Mouse (Mus musculus): ENCODE measurements around the gene Pitpna.

DNA sequence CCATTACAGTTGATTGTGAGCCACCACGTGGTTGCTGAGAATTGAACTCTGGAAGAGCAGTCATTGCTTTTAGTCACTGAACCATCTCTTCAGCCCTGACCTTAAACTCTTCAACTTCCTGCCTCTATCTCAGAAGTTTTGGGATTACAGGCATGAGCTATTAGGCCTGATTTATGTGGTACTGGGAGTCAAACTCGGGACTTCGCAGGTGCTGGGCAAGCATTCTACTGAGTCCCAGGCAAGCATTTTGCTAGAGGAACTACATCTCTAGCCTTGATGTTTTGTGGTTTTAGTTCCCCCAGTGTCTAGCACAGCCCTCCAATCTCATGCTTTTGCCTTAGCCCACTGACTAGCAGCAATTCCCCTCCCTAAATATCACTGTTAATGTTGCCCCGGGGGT is 2.8 kb upstream of the Pitpna start:
- TF ChIP-seq CTCF (IDR thresholded peaks at IDR 0.05) = no peak
- TF ChIP-seq POLR2A (IDR thresholded peaks at IDR 0.05; ENCODE audit: insufficient read depth, low read depth, low read length) = no peak

Measured in heart, adult 2 months (tissue).